Mouse (Mus musculus): ENCODE measurements around the gene Pcbp3.
A peak's percentile ranks its signal among the peaks of the same experiment; 100 is the strongest.

DNA sequence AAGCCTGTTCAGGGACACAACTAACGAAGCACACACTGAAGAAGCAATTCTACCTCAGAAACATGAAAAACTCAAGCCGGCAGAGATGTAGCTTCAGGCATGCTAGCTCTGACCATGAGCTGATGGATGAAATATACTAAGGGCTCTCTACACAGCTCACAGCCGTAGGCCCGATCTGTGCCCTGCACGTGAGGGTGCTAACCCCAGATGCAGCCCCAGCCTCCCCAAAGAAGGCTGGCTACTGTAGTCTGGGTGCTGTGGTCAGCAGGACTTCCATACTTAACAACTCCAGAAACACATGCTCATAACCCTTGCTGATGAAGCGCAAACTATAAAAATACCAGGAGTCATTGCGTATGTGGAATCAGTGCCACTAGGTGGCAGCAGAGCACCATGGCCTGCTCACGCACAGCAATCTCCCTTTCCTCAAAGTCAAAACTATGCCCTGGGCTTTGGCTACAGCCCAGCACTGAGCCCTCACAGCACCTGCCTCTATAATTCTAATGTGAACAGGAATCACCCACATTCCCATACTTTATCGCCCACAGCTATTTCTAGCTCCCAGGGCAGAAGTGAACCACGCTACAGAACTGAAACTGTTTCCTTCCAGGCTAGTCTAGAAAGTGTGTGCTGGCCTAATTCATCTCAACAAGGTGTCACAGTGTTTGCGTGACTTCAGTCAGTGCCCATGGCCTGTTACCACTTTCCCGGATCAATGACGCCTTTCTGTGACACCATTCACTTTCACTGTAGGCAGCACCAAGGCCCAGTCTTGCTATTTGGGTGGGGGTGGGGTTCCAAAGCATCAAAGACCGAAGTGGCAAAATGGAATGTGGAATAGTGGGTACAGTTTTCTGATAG lies 126.0 kb downstream of the Pcbp3 start:
- TF ChIP-seq CTCF (IDR thresholded peaks at IDR 0.05; ENCODE audit: insufficient read depth, low read length) = peak; percentile 100
- TF ChIP-seq POLR2A (IDR thresholded peaks at IDR 0.05; ENCODE audit: borderline replicate concordance, extremely low read depth, low read depth, low read length) = no peak

All from lung, adult 2 months (tissue).